In genomic region chr11:56008277-56008676, GRCm38 (mm10) we compare ENCODE assay signal across 29 mouse cellular contexts. TPM values are rescaled to one million over a fixed set of nuclear protein-coding genes. Genes with fewer than 3 reads are reported as not detected.
"Had no signal": no experiment of that assay in that cellular context is flagged by ENCODE, and none has a peak within 500 bp of the region (broad histone marks: within the 10 kb centered on the region; RNA-seq: fewer than 3 reads in every experiment).

No protein-coding gene starts in this region.

- ATAC-seq: hindbrain, embryonic 16.5 days; inflammation-experienced regulatory T-cells, adult 6 months; intestine, embryonic 16.5 days; liver, postnatal 0 days had no signal

- H3K9ac ChIP-seq: heart, embryonic 12.5 days; hindbrain, embryonic 12.5 days; hindbrain, embryonic 14.5 days; kidney, embryonic 15.5 days; limb, embryonic 12.5 days; liver, embryonic 13.5 days; liver, embryonic 15.5 days; liver, postnatal 0 days had no signal

- H3K4me2 ChIP-seq: heart, embryonic 12.5 days; hindbrain, embryonic 12.5 days; hindbrain, embryonic 14.5 days; kidney, embryonic 15.5 days; limb, embryonic 12.5 days; liver, embryonic 11.5 days; liver, embryonic 13.5 days; liver, embryonic 15.5 days had no signal

- H3K27ac ChIP-seq: gastrocnemius, adult 2 months; heart, adult 2 months; hindbrain, embryonic 10.5 days; hindbrain, embryonic 12.5 days; hindbrain, embryonic 14.5 days; kidney, embryonic 15.5 days; kidney, postnatal 0 days; layer of hippocampus, adult 2 months; left cerebral cortex, adult 2 months; limb, embryonic 12.5 days; liver, embryonic 13.5 days; liver, embryonic 15.5 days had no signal

- H3K27me3 ChIP-seq: hindbrain, embryonic 12.5 days; kidney, embryonic 15.5 days; limb, embryonic 12.5 days; liver, embryonic 13.5 days; liver, embryonic 15.5 days had no signal

- DNase-seq: gastrocnemius, adult 2 months; gastrocnemius, postnatal 10 days; gastrocnemius, postnatal 25 days; heart, adult 2 months; heart, postnatal 10 days; heart, postnatal 4 days; kidney, adult 18-20 months; kidney, adult 9 months; kidney, postnatal 14 days; kidney, postnatal 36 days; liver; liver, embryonic 13.5 days; liver, postnatal 0 days had no signal

- H3K36me3 ChIP-seq: heart, embryonic 12.5 days; hindbrain, embryonic 10.5 days; hindbrain, embryonic 12.5 days; kidney, embryonic 15.5 days; limb, embryonic 12.5 days; liver, embryonic 13.5 days; liver, embryonic 15.5 days had no signal

- H3K4me3 ChIP-seq: gastrocnemius, adult 2 months; heart, adult 2 months; heart, embryonic 12.5 days; hindbrain, embryonic 10.5 days; hindbrain, embryonic 12.5 days; kidney, embryonic 15.5 days; layer of hippocampus, adult 2 months; left cerebral cortex, adult 2 months; limb, embryonic 12.5 days; liver, embryonic 13.5 days; liver, embryonic 15.5 days had no signal

- H3K4me1 ChIP-seq: heart, embryonic 12.5 days; hindbrain, embryonic 10.5 days; hindbrain, embryonic 12.5 days; kidney, embryonic 15.5 days; limb, embryonic 12.5 days; liver, embryonic 13.5 days; liver, embryonic 15.5 days had no signal

- H3K9me3 ChIP-seq: heart, embryonic 12.5 days; hindbrain, embryonic 10.5 days; hindbrain, embryonic 12.5 days; kidney, embryonic 15.5 days; limb, embryonic 12.5 days; liver, embryonic 13.5 days; liver, embryonic 15.5 days had no signal

RNA-seq across cellular contexts. Expression of gene Nmur2, which starts 32.5 kb away (rescaled TPM):
- polyA plus RNA-seq: heart, adult 2 months; heart, embryonic 12.5 days; heart, embryonic 14.5 days; heart, embryonic 16.5 days; hindbrain, embryonic 10.5 days; hindbrain, embryonic 12.5 days; inflammation-experienced regulatory T-cells, adult 6 months; kidney, postnatal 0 days; limb, embryonic 12.5 days; liver, embryonic 13.5 days; liver, embryonic 15.5 days; liver, postnatal 0 days had no signal
